Mouse (Mus musculus): ENCODE results near the gene Olfr360. TPM values are rescaled to one million over a fixed set of nuclear protein-coding genes. Genes with fewer than 3 reads are reported as not detected.
"Not testable (repeated sequence)": the region's sequence is repeated elsewhere in the genome, so short reads cannot be mapped to it uniquely, and the experiment has no call there.

Olfr360 gene
- not detected for total RNA-seq (2021)

DNA sequence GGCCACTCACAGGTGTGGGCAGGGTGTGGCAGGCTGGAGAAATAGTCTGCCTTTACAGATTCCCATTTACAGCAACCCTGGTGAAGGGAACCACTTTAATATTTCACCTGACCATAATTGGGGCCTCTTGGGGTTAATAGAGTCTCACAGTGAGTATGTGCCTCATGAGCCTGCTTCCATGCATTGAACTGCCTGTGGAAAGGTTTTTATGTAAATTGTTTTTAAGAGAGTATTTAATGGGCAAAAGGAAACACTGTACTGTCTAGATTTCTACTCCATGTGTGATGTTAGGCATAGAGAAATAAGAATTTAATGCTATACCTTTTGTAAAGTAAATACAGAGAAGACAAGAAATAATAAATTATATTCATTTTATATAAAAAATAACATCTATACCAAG lies at the start of gene Olfr360:
Gene Olfr360, plus strand, starts transcription at position 301 of the 400 bp plus-strand sequence.
- DNase-seq: no peak
- intact Hi-C loops (cut with DNase I): no loop called here

DNA sequence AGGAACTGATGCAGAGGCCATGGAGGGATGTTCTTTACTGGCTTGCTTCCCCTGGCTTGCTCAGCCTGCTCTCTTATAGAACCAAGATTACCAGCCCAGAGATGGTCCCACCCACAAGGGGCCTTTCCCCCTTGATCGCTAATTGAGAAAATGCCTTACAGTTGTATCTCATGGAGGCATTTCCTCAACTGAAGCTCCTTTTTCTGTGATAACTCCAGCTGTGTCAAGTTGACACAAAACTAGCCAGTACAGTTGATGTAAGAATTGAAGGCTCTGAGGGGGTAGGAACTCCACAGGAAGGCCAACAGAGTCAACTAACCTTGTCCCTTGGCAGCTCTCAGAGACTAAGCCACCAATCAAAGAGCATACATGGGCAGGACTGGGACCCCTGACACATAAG lies 23.6 kb downstream of the Olfr360 start, which contains the start of gene Olfr361:
Gene Olfr361, minus strand, starts transcription at position 101 of the 400 bp plus-strand sequence.
- DNase-seq; intact Hi-C loops (cut with DNase I): not testable (repeated sequence)

DNA sequence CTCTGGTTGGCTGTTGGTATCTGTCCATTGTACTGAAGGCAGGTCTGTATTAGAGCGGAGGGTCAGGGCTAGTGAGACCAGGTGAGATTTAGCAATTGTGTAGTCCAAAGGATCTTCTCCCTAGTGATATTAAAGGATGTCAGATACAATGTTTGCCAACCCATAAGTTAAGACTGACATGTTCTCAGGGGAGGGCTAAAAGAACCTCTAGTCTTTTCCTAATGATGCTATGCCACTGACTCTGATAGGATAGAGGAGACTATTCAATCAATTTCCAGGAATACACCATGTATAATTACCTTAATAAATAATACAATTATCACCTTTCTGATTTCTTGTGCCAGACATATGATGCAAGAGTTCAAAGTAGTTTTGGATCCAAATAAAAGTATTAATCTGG lies 52.3 kb downstream of the Olfr360 start, which contains the start of gene Olfr362:
Gene Olfr362, minus strand, starts transcription at position 101 of the 400 bp plus-strand sequence.
- intact Hi-C loops (cut with DNase I): no loop called here

More for the DNA sequence above, 52.3 kb downstream of the Olfr360 start, which contains the start of gene Olfr362:
- DNase-seq: no peak

Other genes starting within 250 kb of the Olfr360 start
- not detected for gene Olfr3, start 248.7 kb upstream of the Olfr360 start, total RNA-seq (2021)
- not detected for gene Olfr350, start 219.4 kb upstream of the Olfr360 start, total RNA-seq (2021)
- gene Olfr351, start 203.1 kb upstream of the Olfr360 start, total RNA-seq (2021): not detected
- gene Olfr352, start 197.3 kb upstream of the Olfr360 start, total RNA-seq (2021): not detected
- gene Olfr353, start 172.8 kb upstream of the Olfr360 start, total RNA-seq (2021): not detected
- not detected for gene Olfr354, start 160.1 kb upstream of the Olfr360 start, total RNA-seq (2021)
- gene Olfr355, start 136.8 kb upstream of the Olfr360 start, total RNA-seq (2021): not detected
- gene Olfr356, start 128.6 kb upstream of the Olfr360 start, total RNA-seq (2021): not detected
- not detected for gene Olfr357, start 71.9 kb upstream of the Olfr360 start, total RNA-seq (2021)
- gene Olfr358, start 56.4 kb upstream of the Olfr360 start, total RNA-seq (2021): not detected
- not detected for gene Olfr361, start 23.5 kb downstream of the Olfr360 start, total RNA-seq (2021)
- gene Olfr362, start 52.2 kb downstream of the Olfr360 start, total RNA-seq (2021): not detected
- not detected for gene Olfr364-ps1, start 73.6 kb downstream of the Olfr360 start, total RNA-seq (2021)
- gene Olfr365, start 122.5 kb downstream of the Olfr360 start, total RNA-seq (2021): not detected
- gene Olfr366, start 145.8 kb downstream of the Olfr360 start, total RNA-seq (2021): not detected

Data from heart, postnatal 36 days (tissue).